In genomic region chr6:127765573-127765972, GRCm38 (mm10) we compare ENCODE assay signal across 14 mouse cellular contexts. TPM values are rescaled to one million over a fixed set of nuclear protein-coding genes. Genes with fewer than 3 reads are reported as not detected.
A peak's percentile ranks its signal among the peaks of the same experiment; 100 is the strongest.
DNase-seq lines count a peak whose midpoint lies in the region; ATAC-seq and TF ChIP-seq lines count a peak whose summit lies in the region.
"Had no signal": no experiment of that assay in that cellular context is flagged by ENCODE, and none has a peak within 500 bp of the region (broad histone marks: within the 10 kb centered on the region; RNA-seq: fewer than 3 reads in every experiment).

No protein-coding gene starts in this region.

- no peak for TF ChIP-seq POLR2A in cortical plate, adult 2 months (IDR thresholded peaks at IDR 0.05; ENCODE audit: extremely low read depth, insufficient read depth, low read length)

- no peak overlapping the region for H3K9ac ChIP-seq in heart, embryonic 11.5 days (ENCODE audit: low read depth, low read length)
- H3K9ac ChIP-seq in hindbrain, embryonic 11.5 days (ENCODE audit: low read depth, low read length): no peak overlapping the region
- 0 out of 2 replicates have a peak overlapping the region, but pooled peaks have one; percentile 79 for H3K9ac ChIP-seq in midbrain, embryonic 14.5 days (replicated peaks; ENCODE audit: low read length)
- H3K9ac ChIP-seq: embryonic facial prominence, embryonic 13.5 days; lung, embryonic 15.5 days had no signal

- no peak overlapping the region for H3K4me2 ChIP-seq in heart, embryonic 11.5 days
- H3K4me2 ChIP-seq in hindbrain, embryonic 11.5 days (replicated peaks; ENCODE audit: low read depth, low read length): peak overlapping the region; percentile 88
- H3K4me2 ChIP-seq in midbrain, embryonic 14.5 days (ENCODE audit: low read length): peak overlapping the region; percentile 91
- H3K4me2 ChIP-seq: lung, embryonic 15.5 days had no signal

- no peaks in the 10 kb centered on the region for H3K9me3 ChIP-seq in heart, embryonic 10.5 days
- H3K9me3 ChIP-seq in heart, embryonic 11.5 days (replicated peaks; ENCODE audit: control insufficient read depth, low read length): no peaks in the 10 kb centered on the region
- H3K9me3 ChIP-seq in hindbrain, embryonic 11.5 days (ENCODE audit: control insufficient read depth, low read length): no peaks in the 10 kb centered on the region
- no peaks in the 10 kb centered on the region for H3K9me3 ChIP-seq in midbrain, embryonic 14.5 days (ENCODE audit: control insufficient read depth, low read length)
- H3K9me3 ChIP-seq: embryonic facial prominence, embryonic 13.5 days; lung, embryonic 15.5 days had no signal

- peak overlapping the region; percentile 79; the same call in 1 of the 2 replicates for H3K27ac ChIP-seq in heart, embryonic 10.5 days
- no peak overlapping the region for H3K27ac ChIP-seq in heart, embryonic 11.5 days (ENCODE audit: low read depth, low read length)
- no peak overlapping the region for H3K27ac ChIP-seq in cortical plate, adult 2 months (ENCODE audit: insufficient read depth, low read length)
- no peak overlapping the region for H3K27ac ChIP-seq in hindbrain, embryonic 11.5 days (ENCODE audit: low read depth, low read length)
- H3K27ac ChIP-seq in midbrain, embryonic 14.5 days (replicated peaks; ENCODE audit: low read depth, low read length): no peak overlapping the region
- H3K27ac ChIP-seq: embryonic facial prominence, embryonic 13.5 days; lung, embryonic 15.5 days had no signal

- H3K27me3 ChIP-seq in heart, embryonic 10.5 days (ENCODE audit: insufficient read depth, poor library complexity, severe bottlenecking): peaks cover 61% of the 10 kb centered on the region
- peaks cover 44% of the 10 kb centered on the region for H3K27me3 ChIP-seq in heart, embryonic 11.5 days (ENCODE audit: control insufficient read depth, insufficient read depth, low read length)
- H3K27me3 ChIP-seq in hindbrain, embryonic 11.5 days (ENCODE audit: control insufficient read depth, insufficient read depth, low read length): peaks cover 7% of the 10 kb centered on the region
- H3K27me3 ChIP-seq in midbrain, embryonic 14.5 days (ENCODE audit: control insufficient read depth, insufficient read depth, low read length): no peaks in the 10 kb centered on the region

- H3K36me3 ChIP-seq in heart, embryonic 10.5 days: no peaks in the 10 kb centered on the region
- H3K36me3 ChIP-seq in heart, embryonic 11.5 days (ENCODE audit: control insufficient read depth, insufficient read depth, low read length): no peaks in the 10 kb centered on the region
- 0 out of 2 replicates have a peak, but pooled peaks cover 2% of the 10 kb centered on the region for H3K36me3 ChIP-seq in hindbrain, embryonic 11.5 days (ENCODE audit: control insufficient read depth, insufficient read depth, low read length)
- H3K36me3 ChIP-seq in midbrain, embryonic 14.5 days (ENCODE audit: control insufficient read depth, insufficient read depth, low read length): no peaks in the 10 kb centered on the region
- H3K36me3 ChIP-seq: embryonic facial prominence, embryonic 13.5 days; lung, embryonic 15.5 days had no signal

- TF ChIP-seq CTCF in cortical plate, adult 2 months (IDR thresholded peaks at IDR 0.05; ENCODE audit: extremely low read depth, insufficient read depth, low read length): no peak

- 26% methylated on average over 5 of the region's 5 CpGs for WGBS in heart, embryonic 10.5 days
- WGBS in heart, embryonic 11.5 days (ENCODE audit: insufficient replicate concordance): 33% methylated on average over 5 of the region's 5 CpGs
- 41% methylated on average over 5 of the region's 5 CpGs for WGBS in hindbrain, embryonic 11.5 days
- 49% methylated on average over 5 of the region's 5 CpGs for WGBS in midbrain, embryonic 14.5 days

- H3K4me3 ChIP-seq in heart, embryonic 10.5 days: no peak overlapping the region
- no peak overlapping the region for H3K4me3 ChIP-seq in heart, embryonic 11.5 days (ENCODE audit: low read depth, low read length)
- peak overlapping the region; percentile 92 for H3K4me3 ChIP-seq in cortical plate, adult 2 months (ENCODE audit: insufficient read depth, low read length)
- H3K4me3 ChIP-seq in hindbrain, embryonic 11.5 days (ENCODE audit: low read depth, low read length): peak overlapping the region; percentile 61
- H3K4me3 ChIP-seq in midbrain, embryonic 14.5 days (replicated peaks; ENCODE audit: low read depth, low read length): peak overlapping the region; percentile 74
- H3K4me3 ChIP-seq: lung, embryonic 15.5 days had no signal

- H3K4me1 ChIP-seq in heart, embryonic 10.5 days: peaks cover 53% of the 10 kb centered on the region
- H3K4me1 ChIP-seq in heart, embryonic 11.5 days (ENCODE audit: control insufficient read depth, insufficient read depth, low read length): peaks cover 21% of the 10 kb centered on the region
- peaks cover 8% of the 10 kb centered on the region for H3K4me1 ChIP-seq in cortical plate, adult 2 months (ENCODE audit: control insufficient read depth, insufficient read depth, low read length)
- H3K4me1 ChIP-seq in hindbrain, embryonic 11.5 days (replicated peaks; ENCODE audit: control insufficient read depth, insufficient read depth, low read length): no peaks in the 10 kb centered on the region; the same call in 1 of the 2 replicates
- H3K4me1 ChIP-seq in midbrain, embryonic 14.5 days (ENCODE audit: control insufficient read depth, insufficient read depth, low read length): peaks cover 26% of the 10 kb centered on the region

- no peak for ATAC-seq in heart, embryonic 11.5 days (replicated peaks; ENCODE audit: insufficient number of reproducible peaks, low FRiP score, low TSS enrichment)
- no peak for ATAC-seq in hindbrain, embryonic 11.5 days (ENCODE audit: low FRiP score)
- no peak for ATAC-seq in midbrain, embryonic 14.5 days (ENCODE audit: low FRiP score, low TSS enrichment)

- no peak for DNase-seq in heart, embryonic 10.5 days (ENCODE audit: low spot score)
- DNase-seq in hindbrain, embryonic 11.5 days (ENCODE audit: low spot score): no peak
- DNase-seq in midbrain, embryonic 14.5 days: no peak
- DNase-seq in cerebellum, postnatal 14 days: no peak
- no peak for DNase-seq in gastrocnemius, adult 8-10 months (ENCODE audit: low spot score in 2 of 2)
- no peak for DNase-seq in lung, postnatal 4 days
- DNase-seq: heart, adult 18-20 months had no signal

RNA-seq across cellular contexts. Expression of gene Prmt8, which starts 3.7 kb away (rescaled TPM):
- polyA plus RNA-seq in heart, embryonic 10.5 days (2016; fragmentation: Nextera tagmentation; extraction: Ambion mirVana): 2.0 and 2.9 TPM in 2 replicates
- polyA plus RNA-seq in heart, embryonic 11.5 days (2014; fragmentation: Nextera tagmentation; extraction: Ambion mirVana): 1.4 and 1.7 TPM in 2 replicates
- polyA plus RNA-seq in cortical plate, adult 2 months (2012; rRNA removed): 67.5 and 67.6 TPM in 2 replicates
- 44.6 and 46.3 TPM in 2 replicates for polyA plus RNA-seq in hindbrain, embryonic 11.5 days (2014; fragmentation: Nextera tagmentation; extraction: Ambion mirVana)
- polyA plus RNA-seq in midbrain, embryonic 14.5 days (2014; fragmentation: Nextera tagmentation; extraction: Ambion mirVana): 24.9 and 28.5 TPM in 2 replicates
- not detected for total RNA-seq in gastrocnemius, adult 8-10 months (2022)
- total RNA-seq: adrenal gland, adult 18-20 months; heart, adult 18-20 months; hematopoietic stem cell, adult 5-6 weeks had no signal
- polyA plus RNA-seq: kidney, embryonic 16.5 days; lung, embryonic 15.5 days had no signal

Comparison
In these comparisons a context has a peak if more than half of its experiments do, and no peak if none do; other contexts are left out.
1. H3K4me3 ChIP-seq: peak in cortical plate, adult 2 months (single experiment), hindbrain, embryonic 11.5 days (single experiment) and midbrain, embryonic 14.5 days (single experiment); none in heart, embryonic 10.5 days (single experiment) and heart, embryonic 11.5 days (single experiment).